Mouse (Mus musculus) hindbrain, embryonic 12.5 days (tissue): ENCODE results near the gene Fam57a. TPM values are rescaled to one million over a fixed set of nuclear protein-coding genes. Genes with fewer than 3 reads are reported as not detected.
"Not testable (repeated sequence)": the region's sequence is repeated elsewhere in the genome, so short reads cannot be mapped to it uniquely, and the experiment has no call there.

ENCODE experiments used
- ATAC-seq: fragments of 200-750 bp; cut with Nextera tagmentation; 2 replicates; pipeline ENCODE4 v1.8.0; 2017; ENCODE audit warnings: moderate TSS enrichment; ENCODE audit not compliant: low FRiP score
- H3K27ac ChIP-seq: fragments of 300-500 bp; sonication (generic); 2 replicates; pipeline ENCODE4 v1.5.1; 2016; ENCODE audit warnings: mild to moderate bottlenecking
- H3K27me3 ChIP-seq: fragments of 300-500 bp; sonication (generic); 2 replicates; pipeline ENCODE4 v1.6.1; 2016; ENCODE audit warnings: mild to moderate bottlenecking
- H3K36me3 ChIP-seq: fragments of 300-500 bp; sonication (generic); 2 replicates; pipeline ENCODE4 v1.6.1; 2016; ENCODE audit warnings: mild to moderate bottlenecking
- H3K4me1 ChIP-seq: fragments of 300-500 bp; sonication (generic); 2 replicates; pipeline ENCODE4 v1.6.1; 2016
- H3K4me2 ChIP-seq: fragments of 300-500 bp; sonication (generic); replicated peaks from 2 replicates; pipeline ENCODE4 v1.6.1; 2016; ENCODE audit warnings: mild to moderate bottlenecking
- H3K4me3 ChIP-seq: fragments of 300-500 bp; sonication (generic); 2 replicates; pipeline ENCODE4 v1.5.1; 2016; ENCODE audit warnings: mild to moderate bottlenecking
- H3K9ac ChIP-seq: fragments of 300-500 bp; sonication (generic); 2 replicates; pipeline ENCODE4 v1.6.1; 2016; ENCODE audit warnings: mild to moderate bottlenecking, moderate library complexity
- H3K9me3 ChIP-seq: fragments of 300-500 bp; sonication (generic); replicated peaks from 2 replicates; pipeline ENCODE4 v1.6.1; 2016; ENCODE audit warnings: mild to moderate bottlenecking
- WGBS: fragments of 180-500 bp; shearing (Covaris S2); methylation state at CpG from one replicate; pipeline ENCODE4 v1.1.7; 2016; 5-methylcytosine and 5-hydroxymethylcytosine counted together
- polyA plus RNA-seq: library from polyadenylated mRNA; unstranded; fragments of >200 nt; fragmentation: Nextera tagmentation; extraction: Ambion mirVana; gene quantifications from 2 replicates; pipeline ENCODE4 v1.2.1, GENCODE M21; 2016

The Fam57a gene
- polyA plus RNA-seq, 1 experiment from 2014 or later, result 27.6 TPM

GRCm38 (mm10) chr11:76196977-76197469 is 17.6 kb downstream of the Fam57a start:
- H3K27ac ChIP-seq, result no peak overlapping the region
- no peak for ATAC-seq
- H3K27me3 ChIP-seq, result no peaks in the 10 kb centered on the region
- H3K4me3 ChIP-seq, result no peak overlapping the region
- H3K9ac ChIP-seq, result no peak overlapping the region
- WGBS, result 59% methylated on average over 8 of the region's 8 CpGs
- H3K4me1 ChIP-seq, result peaks cover 4% of the 10 kb centered on the region; the same call in 1 of the 2 replicates
- H3K4me2 ChIP-seq, result no peak overlapping the region
- no peaks in the 10 kb centered on the region for H3K9me3 ChIP-seq
- H3K36me3 ChIP-seq, result no peaks in the 10 kb centered on the region

- H3K27ac ChIP-seq, result peak overlapping the region; percentile 89
- 1% methylated on average over 66 of the region's 90 CpGs for WGBS
- peak; percentile 97 for ATAC-seq
- peak overlapping the region; percentile 84 for H3K4me2 ChIP-seq
- no peaks in the 10 kb centered on the region for H3K27me3 ChIP-seq
- H3K4me1 ChIP-seq, result peaks cover 13% of the 10 kb centered on the region
- peaks cover 24% of the 10 kb centered on the region for H3K36me3 ChIP-seq
- peak overlapping the region; percentile 95 for H3K9ac ChIP-seq
- H3K9me3 ChIP-seq, result no peaks in the 10 kb centered on the region
- peak overlapping the region; percentile 92 for H3K4me3 ChIP-seq
Observed at GRCm38 (mm10) chr11:76201761-76202674, 22.5 kb downstream of the Fam57a start.

GRCm38 (mm10) chr11:76206793-76207192 is 27.3 kb downstream of the Fam57a start:
- Histone ChIP-seq H3K4me2 (no peak overlapping the region), H3K36me3 (peaks cover 63% of the 10 kb centered on the region), H3K27ac (no peak overlapping the region), H3K4me1 (peaks cover 9% of the 10 kb centered on the region), H3K9ac (no peak overlapping the region), H3K4me3 (no peak overlapping the region), H3K27me3 (no peaks in the 10 kb centered on the region), H3K9me3 (no peaks in the 10 kb centered on the region)
- ATAC-seq, result no peak
- 92% methylated on average over 5 of the region's 5 CpGs for WGBS

- H3K27ac ChIP-seq, result no peak overlapping the region
- WGBS, result 91% methylated on average over 13 of the region's 13 CpGs
- H3K4me2 ChIP-seq, result no peak overlapping the region
- no peak overlapping the region for H3K9ac ChIP-seq
- H3K9me3 ChIP-seq, result no peaks in the 10 kb centered on the region
- H3K4me3 ChIP-seq, result no peak overlapping the region
- no peaks in the 10 kb centered on the region for H3K27me3 ChIP-seq
- peaks cover 77% of the 10 kb centered on the region for H3K36me3 ChIP-seq
- ATAC-seq, result no peak
- no peaks in the 10 kb centered on the region for H3K4me1 ChIP-seq
Observed at GRCm38 (mm10) chr11:76210228-76210985, 30.9 kb downstream of the Fam57a start.

GRCm38 (mm10) chr11:76211595-76211994 is 32.1 kb downstream of the Fam57a start:
- peaks cover 66% of the 10 kb centered on the region for H3K36me3 ChIP-seq
- H3K27ac ChIP-seq, H3K27me3 ChIP-seq, H3K4me1 ChIP-seq, H3K9me3 ChIP-seq, H3K4me3 ChIP-seq, ATAC-seq, H3K9ac ChIP-seq, H3K4me2 ChIP-seq: not testable (repeated sequence)
- WGBS, result 95% methylated on average over 5 of the region's 6 CpGs

- Histone ChIP-seq H3K9ac (no peak overlapping the region), H3K4me1 (peaks cover 8% of the 10 kb centered on the region; the same call in 1 of the 2 replicates), H3K27ac (no peak overlapping the region), H3K27me3 (no peaks in the 10 kb centered on the region), H3K9me3 (no peaks in the 10 kb centered on the region), H3K36me3 (peaks cover 45% of the 10 kb centered on the region), H3K4me3 (no peak overlapping the region), H3K4me2 (no peak overlapping the region)
- no peak for ATAC-seq
- 26% methylated on average over 5 of the region's 5 CpGs for WGBS
Observed at GRCm38 (mm10) chr11:76213841-76214240, 34.4 kb downstream of the Fam57a start.

- H3K36me3 ChIP-seq, result peaks cover 44% of the 10 kb centered on the region
- no peak overlapping the region for H3K4me3 ChIP-seq
- H3K9me3 ChIP-seq, result no peaks in the 10 kb centered on the region
- H3K27me3 ChIP-seq, result no peaks in the 10 kb centered on the region
- H3K4me2 ChIP-seq, result no peak overlapping the region
- 94% methylated on average over 2 of the region's 2 CpGs for WGBS
- peaks cover 8% of the 10 kb centered on the region; the same call in 1 of the 2 replicates for H3K4me1 ChIP-seq
- H3K27ac ChIP-seq, result no peak overlapping the region
- ATAC-seq, result no peak
- H3K9ac ChIP-seq, result no peak overlapping the region
Observed at GRCm38 (mm10) chr11:76215011-76215410, 35.5 kb downstream of the Fam57a start.

GRCm38 (mm10) chr11:76216049-76216540 is 36.6 kb downstream of the Fam57a start:
- H3K4me2 ChIP-seq, result peak overlapping the region; percentile 58
- peaks cover 8% of the 10 kb centered on the region; the same call in 1 of the 2 replicates for H3K4me1 ChIP-seq
- no peak overlapping the region for H3K27ac ChIP-seq
- no peak overlapping the region for H3K4me3 ChIP-seq
- no peak overlapping the region for H3K9ac ChIP-seq
- no peak for ATAC-seq
- H3K9me3 ChIP-seq, result no peaks in the 10 kb centered on the region
- whole genome bisulfite sequencing, result 99% methylated on average over 5 of the region's 5 CpGs
- H3K27me3 ChIP-seq, result no peaks in the 10 kb centered on the region
- H3K36me3 ChIP-seq, result peaks cover 43% of the 10 kb centered on the region

- peak; percentile 87; the same call in 1 of the 2 replicates for ATAC-seq
- peak overlapping the region; percentile 89 for H3K27ac ChIP-seq
- peak overlapping the region; percentile 58 for H3K4me2 ChIP-seq
- H3K36me3 ChIP-seq, result peaks cover 44% of the 10 kb centered on the region
- H3K4me1 ChIP-seq, result peaks cover 8% of the 10 kb centered on the region; the same call in 1 of the 2 replicates
- no peaks in the 10 kb centered on the region for H3K9me3 ChIP-seq
- H3K27me3 ChIP-seq, result no peaks in the 10 kb centered on the region
- 3% methylated on average over 33 of the region's 33 CpGs for WGBS
- H3K9ac ChIP-seq, result peak overlapping the region; percentile 84
- peak overlapping the region; percentile 73 for H3K4me3 ChIP-seq
Observed at GRCm38 (mm10) chr11:76216681-76217389, 37.4 kb downstream of the Fam57a start.

GRCm38 (mm10) chr11:76217390-76217800 is 37.9 kb downstream of the Fam57a start, which contains the start of the genes Dbil5 and Gemin4:
TSS of gene Dbil5 (plus strand) at chr11:76217608.
TSS of gene Gemin4 (minus strand) at chr11:76217664.
- Histone ChIP-seq H3K4me3 (peak within 1 kb of the TSS; percentile 73), H3K27me3 (no peaks in the 10 kb centered on the region), H3K36me3 (peaks cover 39% of the 10 kb centered on the region), H3K27ac (peak within 1 kb of the TSS; percentile 89), H3K4me1 (peaks cover 8% of the 10 kb centered on the region; the same call in 1 of the 2 replicates), H3K9me3 (no peaks in the 10 kb centered on the region), H3K9ac (peak within 1 kb of the TSS; percentile 84), H3K4me2 (peak within 1 kb of the TSS; percentile 58)
- under 1% methylated on average over 33 of the region's 35 CpGs for WGBS
- peak; percentile 97 for ATAC-seq

- WGBS, result 95% methylated on average over 5 of the region's 5 CpGs
- Histone ChIP-seq H3K9ac (no peak overlapping the region), H3K4me3 (no peak overlapping the region), H3K27me3 (no peaks in the 10 kb centered on the region), H3K4me2 (no peak overlapping the region), H3K4me1 (no peaks in the 10 kb centered on the region), H3K36me3 (peaks cover 46% of the 10 kb centered on the region), H3K27ac (no peak overlapping the region), H3K9me3 (no peaks in the 10 kb centered on the region)
- no peak for ATAC-seq
Observed at GRCm38 (mm10) chr11:76224631-76225030, 45.2 kb downstream of the Fam57a start.
